Mouse (Mus musculus) intestine, postnatal 0 days (tissue): ENCODE results near the gene Utp3. TPM values are rescaled to one million over a fixed set of nuclear protein-coding genes. Genes with fewer than 3 reads are reported as not detected.
A peak's percentile ranks its signal among the peaks of the same experiment; 100 is the strongest.

ENCODE experiments used
- ATAC-seq: fragments of 200-750 bp; cut with Nextera tagmentation; 2 replicates; pipeline ENCODE4 v1.8.0; 2017; ENCODE audit warnings: mild to moderate bottlenecking, moderate TSS enrichment, moderate library complexity
- H3K27ac ChIP-seq: fragments of 300-500 bp; sonication (generic); 2 replicates; pipeline ENCODE4 v1.5.1; 2014; ENCODE audit warnings: mild to moderate bottlenecking, low read depth, low read length, moderate library complexity
- H3K27me3 ChIP-seq: fragments of 300-500 bp; sonication (generic); replicated peaks from 2 replicates; pipeline ENCODE4 v1.6.1; 2014; ENCODE audit warnings: low read length, mixed read lengths; ENCODE audit not compliant: control insufficient read depth, insufficient read depth
- H3K36me3 ChIP-seq: fragments of 300-500 bp; sonication (generic); 2 replicates; pipeline ENCODE4 v1.6.1; 2014; ENCODE audit warnings: mild to moderate bottlenecking, moderate library complexity; ENCODE audit not compliant: control insufficient read depth, insufficient read depth
- H3K4me1 ChIP-seq: fragments of 300-500 bp; sonication (generic); replicated peaks from 2 replicates; pipeline ENCODE4 v1.6.1; 2014; ENCODE audit warnings: antibody characterized with exemption, low read length, mixed read lengths; ENCODE audit not compliant: control insufficient read depth, insufficient read depth
- H3K4me2 ChIP-seq: fragments of 300-500 bp; sonication (generic); replicated peaks from 2 replicates; pipeline ENCODE4 v1.6.1; 2014; ENCODE audit warnings: low read depth, mild to moderate bottlenecking, moderate library complexity
- H3K4me3 ChIP-seq: fragments of 300-500 bp; sonication (generic); 2 replicates; pipeline ENCODE4 v1.5.1; 2014; ENCODE audit warnings: low read depth, low read length
- H3K9ac ChIP-seq: fragments of 300-500 bp; sonication (generic); 2 replicates; pipeline ENCODE4 v1.6.1; 2014; ENCODE audit warnings: mild to moderate bottlenecking, low read depth, low read length
- H3K9me3 ChIP-seq: fragments of 300-500 bp; sonication (generic); 2 replicates; pipeline ENCODE4 v1.6.1; 2016; ENCODE audit warnings: mixed run types; ENCODE audit not compliant: control insufficient read depth
- CTCF ChIP-seq: sonication (generic); IDR thresholded peaks from 2 replicates; pipeline ENCODE4 v1.5.1; 2016; ENCODE audit warnings: low read depth, mild to moderate bottlenecking, control low read depth, antibody characterized with exemption, moderate library complexity
- WGBS: fragments of 180-500 bp; shearing (Covaris S2); extraction: QIAGEN DNeasy Blood & Tissue Kit; methylation state at CpG from one replicate; pipeline ENCODE4 v1.1.7; 2014; 5-methylcytosine and 5-hydroxymethylcytosine counted together
- polyA plus RNA-seq: library from polyadenylated mRNA; unstranded; fragments of >200 nt; fragmentation: Nextera tagmentation; extraction: Ambion mirVana; gene quantifications from 2 replicates; pipeline ENCODE4 v1.2.1, GENCODE M21; 2015

Utp3 gene
- polyA plus RNA-seq, 1 experiment from 2014 or later, result 27.8 TPM

DNA sequence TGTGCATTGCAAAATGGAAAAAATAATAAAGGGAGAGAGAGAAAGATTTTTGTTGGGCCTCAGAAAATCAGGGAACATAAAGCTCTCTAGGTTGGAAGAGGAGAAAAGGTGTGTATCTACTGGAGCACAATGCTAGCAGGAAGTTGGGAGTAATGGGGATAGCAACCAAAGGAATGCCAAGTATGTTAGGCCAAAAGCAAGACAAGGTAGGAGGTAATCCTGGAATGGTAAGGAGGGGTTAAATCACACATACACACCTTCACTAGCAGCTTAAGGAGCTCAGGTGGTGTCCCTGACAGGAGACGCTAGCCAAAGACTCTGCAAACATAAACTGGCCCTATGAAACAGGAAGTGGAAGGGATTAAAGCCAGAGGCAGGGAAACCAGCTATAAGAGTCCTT, 4.7 kb downstream of the Utp3 start:
- no peak for ATAC-seq
- Histone ChIP-seq H3K27ac (no peak overlapping the region), H3K36me3 (no peaks in the 10 kb centered on the region), H3K4me3 (no peak overlapping the region), H3K27me3 (no peaks in the 10 kb centered on the region), H3K9ac (no peak overlapping the region), H3K9me3 (no peaks in the 10 kb centered on the region), H3K4me2 (no peak overlapping the region), H3K4me1 (0 out of 2 replicates have a peak, but pooled peaks cover 13% of the 10 kb centered on the region)
- no peak for TF ChIP-seq CTCF
- 19% methylated on average over 1 of the region's 1 CpGs for WGBS

DNA sequence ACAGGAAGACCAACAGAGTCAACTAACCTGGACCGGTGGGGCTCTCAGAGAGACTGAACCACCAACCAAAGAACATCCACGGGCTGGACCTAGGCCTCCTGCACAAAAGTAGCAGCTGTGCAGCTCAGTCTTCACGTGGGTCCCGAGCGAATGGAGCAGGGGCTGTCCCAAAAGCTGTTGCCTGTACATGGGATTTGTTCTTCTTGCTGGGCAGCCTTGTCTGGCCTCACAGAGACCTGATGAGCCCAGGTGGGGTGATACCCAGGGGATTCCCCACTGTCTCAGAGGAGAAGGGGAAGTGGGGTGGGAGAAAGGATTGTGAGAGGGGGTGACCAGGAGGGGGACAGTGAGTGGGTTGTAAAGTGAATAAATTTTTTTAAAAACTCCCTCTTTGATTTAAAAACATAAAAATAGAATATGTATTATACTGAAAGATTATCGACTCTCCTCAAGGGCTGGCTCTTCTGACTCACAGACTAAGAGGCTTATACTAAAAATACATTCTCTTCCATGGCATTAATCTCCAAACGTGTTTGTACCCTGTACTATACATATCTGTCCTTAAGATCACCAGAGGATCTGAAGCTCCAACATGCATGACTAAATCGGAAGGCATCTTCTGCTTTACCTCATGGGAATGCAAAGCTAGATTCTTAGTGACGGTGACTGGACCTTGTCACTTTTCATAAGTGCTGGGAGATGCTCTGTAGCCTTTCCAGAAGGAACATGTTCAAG, 7.0 kb downstream of the Utp3 start:
- Histone ChIP-seq H3K4me2 (no peak overlapping the region), H3K27ac (no peak overlapping the region), H3K36me3 (no peaks in the 10 kb centered on the region), H3K4me3 (no peak overlapping the region), H3K27me3 (no peaks in the 10 kb centered on the region), H3K9ac (no peak overlapping the region), H3K4me1 (no peaks in the 10 kb centered on the region), H3K9me3 (no peaks in the 10 kb centered on the region)
- TF ChIP-seq CTCF, result no peak
- no peak for ATAC-seq
- WGBS, result 89% methylated on average over 9 of the region's 9 CpGs

DNA sequence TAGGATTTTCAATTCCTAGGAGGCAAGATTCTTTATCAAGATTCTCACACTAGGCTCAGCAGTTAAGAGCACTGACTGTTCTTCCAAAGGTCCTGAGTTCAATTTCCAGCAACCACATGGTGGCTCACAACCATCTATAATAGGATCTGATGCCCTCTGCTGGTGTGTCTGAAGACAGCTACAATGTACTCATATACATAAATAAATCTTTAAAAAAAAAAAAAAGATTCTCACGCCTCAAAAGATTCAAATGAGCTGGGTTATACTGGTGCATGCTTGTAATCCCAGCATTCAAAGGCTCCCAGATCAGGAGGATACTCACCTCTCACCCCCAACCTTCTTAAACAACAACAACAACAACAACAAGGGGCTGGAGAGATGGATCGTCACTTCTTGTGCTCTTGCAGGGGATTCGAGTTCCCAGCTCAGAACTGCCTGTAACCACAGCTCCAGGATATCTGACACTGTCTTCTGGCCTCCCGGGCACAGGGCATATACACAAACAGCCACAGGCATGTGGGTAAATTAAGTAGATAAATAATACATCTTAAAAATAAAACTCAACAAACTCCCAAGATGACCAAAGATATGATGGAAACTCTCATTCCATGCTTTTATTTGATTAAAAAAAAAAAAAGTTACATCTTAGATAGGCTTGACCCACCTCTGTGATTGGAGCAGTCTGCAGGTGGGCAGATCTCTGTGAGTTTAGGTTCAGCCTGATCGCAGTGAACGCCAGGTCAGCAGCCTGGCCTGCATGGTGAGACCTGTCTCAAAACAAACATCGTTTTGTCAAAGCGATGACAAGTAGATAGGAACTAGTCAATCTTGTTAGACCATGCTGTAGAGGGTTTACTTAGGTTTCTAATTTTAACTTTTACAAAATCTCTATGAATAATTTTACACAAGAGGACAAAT, 8.9 kb downstream of the Utp3 start:
- H3K9me3 ChIP-seq, result no peaks in the 10 kb centered on the region
- no peak overlapping the region for H3K27ac ChIP-seq
- no peaks in the 10 kb centered on the region for H3K36me3 ChIP-seq
- no peak for ATAC-seq
- no peak overlapping the region for H3K4me2 ChIP-seq
- no peak overlapping the region for H3K4me3 ChIP-seq
- 66% methylated on average over 8 of the region's 8 CpGs for WGBS
- TF ChIP-seq CTCF, result 0 out of 2 replicates have a peak, but pooled peaks have one; percentile 15
- no peaks in the 10 kb centered on the region for H3K27me3 ChIP-seq
- H3K4me1 ChIP-seq, result no peaks in the 10 kb centered on the region
- H3K9ac ChIP-seq, result no peak overlapping the region

DNA sequence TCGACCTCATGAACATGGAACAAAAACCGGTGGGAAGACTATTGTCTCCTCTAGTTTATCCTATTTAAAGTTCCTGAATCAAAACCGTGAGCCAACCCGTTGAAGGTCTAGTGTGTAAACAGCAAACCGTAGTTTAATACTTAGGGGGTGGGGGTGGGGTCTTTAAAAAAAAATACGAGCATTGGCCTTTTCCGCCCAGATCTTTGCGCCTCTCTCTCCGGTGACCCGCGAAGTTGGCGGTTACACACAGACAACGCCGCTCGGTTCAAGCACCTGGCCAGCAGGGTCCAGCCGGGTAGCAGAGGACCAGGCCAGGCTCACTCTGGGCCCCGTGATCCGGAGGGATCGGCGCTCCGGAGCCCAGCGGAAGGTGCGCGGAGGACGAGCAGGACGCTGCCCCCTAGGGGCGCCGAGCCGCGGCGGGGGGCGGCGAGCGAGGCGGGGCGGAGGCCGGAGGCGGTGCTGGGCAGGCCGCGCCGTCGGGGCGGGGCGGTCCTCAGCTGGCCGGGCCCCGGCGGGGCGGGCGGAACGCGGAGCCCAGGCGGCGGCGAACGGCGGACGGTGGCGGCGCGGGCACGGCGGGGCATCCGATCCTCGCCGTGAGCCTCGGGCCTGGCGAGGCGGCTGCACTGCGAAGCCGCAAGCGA, 10.4 kb downstream of the Utp3 start, which contains the start of gene Rufy3:
TSS of gene Rufy3 (plus strand) at position 540 of the 647 bp plus-strand sequence.
- TF ChIP-seq CTCF, result peak; percentile 80
- no peaks in the 10 kb centered on the region for H3K27me3 ChIP-seq
- no peaks in the 10 kb centered on the region for H3K9me3 ChIP-seq
- H3K4me2 ChIP-seq, result peak within 1 kb of the TSS; percentile 81
- peak; percentile 90 for ATAC-seq
- peak within 1 kb of the TSS; percentile 77 for H3K27ac ChIP-seq
- 1% methylated on average over 69 of the region's 71 CpGs for WGBS
- no peaks in the 10 kb centered on the region for H3K36me3 ChIP-seq
- no peaks in the 10 kb centered on the region for H3K4me1 ChIP-seq
- peak within 1 kb of the TSS; percentile 78 for H3K9ac ChIP-seq
- H3K4me3 ChIP-seq, result peak within 1 kb of the TSS; percentile 88

DNA sequence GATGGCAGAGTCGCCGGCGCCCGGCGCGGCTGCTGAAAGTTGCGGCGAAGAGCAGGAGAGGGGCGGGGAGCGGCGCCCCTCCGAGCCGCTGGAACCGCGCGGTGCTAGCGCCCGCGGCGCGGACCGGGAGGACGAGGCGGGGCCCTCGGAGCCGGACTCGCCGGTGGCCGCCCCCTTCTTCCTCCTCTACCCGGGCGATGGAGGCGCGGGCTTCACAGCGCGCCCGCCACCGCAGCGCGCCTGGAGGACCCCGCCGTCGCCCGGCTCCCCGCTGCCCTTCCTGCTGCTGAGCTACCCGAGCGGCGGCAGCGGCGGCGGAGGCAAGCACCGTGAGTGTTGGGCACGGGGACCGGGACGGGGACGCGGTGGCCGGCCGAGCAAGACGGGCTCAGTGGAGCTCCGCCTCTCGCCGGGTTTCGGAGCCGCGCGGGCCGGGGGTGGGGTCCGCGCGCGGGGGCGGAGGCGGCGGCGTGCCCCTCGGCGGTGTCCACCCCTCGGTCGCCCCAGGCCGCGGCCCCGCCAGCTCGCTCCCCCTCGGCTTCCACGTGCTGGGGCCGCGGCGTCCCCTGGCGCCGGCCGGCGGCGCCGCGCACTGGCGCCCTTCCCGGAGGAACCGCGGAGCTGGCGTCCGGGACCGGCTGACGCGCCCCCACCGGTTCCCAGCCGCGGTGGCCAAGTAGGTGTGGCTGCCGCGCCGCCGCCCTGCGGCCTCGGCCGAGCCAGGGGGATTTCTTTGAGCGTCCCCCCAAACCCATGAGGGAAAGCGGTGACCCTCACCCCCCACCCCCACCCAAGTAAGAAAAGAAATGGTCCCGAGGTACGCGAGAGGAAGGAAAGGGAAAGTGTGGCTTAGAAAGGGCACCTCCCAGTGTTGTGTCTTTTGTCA, 11.1 kb downstream of the Utp3 start:
- 1% methylated on average over 70 of the region's 119 CpGs for WGBS
- Histone ChIP-seq H3K4me3 (peak overlapping the region; percentile 88), H3K9ac (peak overlapping the region; percentile 78), H3K4me2 (peak overlapping the region; percentile 81), H3K9me3 (no peaks in the 10 kb centered on the region), H3K36me3 (0 out of 2 replicates have a peak, but pooled peaks cover 4% of the 10 kb centered on the region), H3K27me3 (no peaks in the 10 kb centered on the region), H3K27ac (peak overlapping the region; percentile 77), H3K4me1 (no peaks in the 10 kb centered on the region)
- TF ChIP-seq CTCF, result peak; percentile 33; the same call in 1 of the 2 replicates
- ATAC-seq, result peak; percentile 66
